Mouse (Mus musculus) midbrain, embryonic 14.5 days (tissue): ENCODE measurements at regions not wholly inside any gene's neighbourhood (a gene's known extent, or its start where the extent isn't known, plus 50 kb on each side); places are given as distances from the start of the nearest gene placed in this dataset.

Experiments used
- ATAC-seq: fragments of 200-750 bp; cut with Nextera tagmentation; 2 replicates; pipeline ENCODE4 v1.8.0; 2017; ENCODE audit warnings: moderate number of reproducible peaks, moderate library complexity; ENCODE audit not compliant: low FRiP score, low TSS enrichment
- DNase-seq: peaks from one replicate; pipeline ENCODE4 v3.0.0-alpha.2; 2015
- H3K27ac ChIP-seq: fragments of 300-500 bp; sonication (generic); replicated peaks from 2 replicates; pipeline ENCODE4 v1.5.1; 2014; ENCODE audit warnings: mild to moderate bottlenecking, low read depth, low read length, moderate library complexity
- H3K27me3 ChIP-seq: fragments of 300-500 bp; sonication (generic); 2 replicates; pipeline ENCODE4 v1.6.1; 2014; ENCODE audit warnings: low read length, control low read depth, mixed read lengths; ENCODE audit not compliant: control insufficient read depth, insufficient read depth
- H3K36me3 ChIP-seq: fragments of 300-500 bp; sonication (generic); 2 replicates; pipeline ENCODE4 v1.6.1; 2014; ENCODE audit warnings: low read length, control low read depth; ENCODE audit not compliant: control insufficient read depth, insufficient read depth
- H3K4me1 ChIP-seq: fragments of 300-500 bp; sonication (generic); 2 replicates; pipeline ENCODE4 v1.6.1; 2014; ENCODE audit warnings: mild to moderate bottlenecking, antibody characterized with exemption, low read length, control low read depth; ENCODE audit not compliant: control insufficient read depth, insufficient read depth
- H3K4me2 ChIP-seq: fragments of 300-500 bp; sonication (generic); 2 replicates; pipeline ENCODE4 v1.6.1; 2014; ENCODE audit warnings: mild to moderate bottlenecking, low read length, moderate library complexity
- H3K4me3 ChIP-seq: fragments of 300-500 bp; sonication (generic); replicated peaks from 2 replicates; pipeline ENCODE4 v1.5.1; 2014; ENCODE audit warnings: low read depth, low read length
- H3K9ac ChIP-seq: fragments of 300-500 bp; sonication (generic); replicated peaks from 2 replicates; pipeline ENCODE4 v1.6.1; 2014; ENCODE audit warnings: mild to moderate bottlenecking, low read length, moderate library complexity
- H3K9me3 ChIP-seq: fragments of 300-500 bp; sonication (generic); 2 replicates; pipeline ENCODE4 v1.6.1; 2016; ENCODE audit warnings: low read length, control low read depth, mixed read lengths; ENCODE audit not compliant: control insufficient read depth
- WGBS: fragments of 180-500 bp; shearing (Covaris S2); extraction: QIAGEN DNeasy Blood & Tissue Kit; methylation state at CpG from one replicate; pipeline ENCODE4 v1.1.7; 2014; 5-methylcytosine and 5-hydroxymethylcytosine counted together

DNA sequence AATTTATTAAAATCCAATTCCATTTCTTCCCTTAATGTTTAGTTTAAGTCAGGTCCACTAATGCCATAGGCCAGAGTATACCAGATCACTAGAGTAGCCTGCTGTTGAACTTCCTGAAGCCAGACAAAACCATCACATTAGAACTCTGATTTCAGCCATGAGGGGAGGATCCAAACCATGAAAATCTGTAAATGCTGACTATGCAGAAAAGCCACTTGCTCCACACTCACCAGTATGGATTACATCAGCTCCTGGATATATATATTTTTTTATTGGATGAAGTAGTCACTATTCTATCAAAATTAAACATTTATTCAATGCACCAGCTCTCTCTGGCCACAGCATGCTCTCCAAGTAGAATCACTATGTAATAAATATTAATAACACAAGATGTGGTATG lies 202.8 kb upstream of the Nrp1 start:
- H3K4me2 ChIP-seq = no peak overlapping the region
- no peak overlapping the region for H3K9ac ChIP-seq
- no peaks in the 10 kb centered on the region for H3K4me1 ChIP-seq
- no peak overlapping the region for H3K27ac ChIP-seq
- H3K9me3 ChIP-seq = no peaks in the 10 kb centered on the region
- H3K36me3 ChIP-seq = no peaks in the 10 kb centered on the region
- H3K4me3 ChIP-seq = no peak overlapping the region
- H3K27me3 ChIP-seq = no peaks in the 10 kb centered on the region
- DNase-seq = no peak
- no peak for ATAC-seq

GRCm38 (mm10) chr8:128156221-128156620 lies 202.2 kb upstream of the Nrp1 start:
- WGBS = 42% methylated on average over 3 of the region's 3 CpGs
- no peak for ATAC-seq
- no peak for DNase-seq
- Histone ChIP-seq H3K27me3 (no peaks in the 10 kb centered on the region), H3K9me3 (no peaks in the 10 kb centered on the region), H3K9ac (no peak overlapping the region), H3K27ac (no peak overlapping the region), H3K4me3 (no peak overlapping the region), H3K4me1 (no peaks in the 10 kb centered on the region), H3K4me2 (no peak overlapping the region), H3K36me3 (no peaks in the 10 kb centered on the region)

GRCm38 (mm10) chr8:128162857-128163256 lies 195.5 kb upstream of the Nrp1 start:
- no peak overlapping the region for H3K4me2 ChIP-seq
- H3K27me3 ChIP-seq = no peaks in the 10 kb centered on the region
- no peak for ATAC-seq
- H3K4me1 ChIP-seq = no peaks in the 10 kb centered on the region
- H3K9me3 ChIP-seq = no peaks in the 10 kb centered on the region
- H3K36me3 ChIP-seq = no peaks in the 10 kb centered on the region
- H3K9ac ChIP-seq = no peak overlapping the region
- DNase-seq = no peak
- H3K27ac ChIP-seq = no peak overlapping the region
- H3K4me3 ChIP-seq = no peak overlapping the region

DNA sequence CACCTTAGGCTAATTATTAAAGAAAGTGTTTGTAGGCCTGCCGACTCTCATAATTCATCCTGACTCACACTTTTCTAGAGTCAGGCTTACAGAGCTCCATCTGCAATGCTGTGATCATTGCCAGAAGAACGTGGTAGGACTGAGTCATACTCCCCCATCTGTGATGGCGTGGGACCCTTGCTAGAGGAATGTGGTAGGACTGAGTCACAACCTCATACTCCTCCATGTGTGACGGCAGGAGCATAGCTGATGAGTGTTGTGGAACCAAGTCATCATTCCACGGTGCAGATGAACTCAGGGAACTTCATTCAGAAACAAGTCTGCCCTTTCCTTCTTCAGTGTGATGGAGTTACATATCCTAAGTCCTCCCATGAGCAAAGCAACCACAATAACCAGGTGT lies 193.4 kb upstream of the Nrp1 start:
- H3K36me3 ChIP-seq = no peaks in the 10 kb centered on the region
- H3K9me3 ChIP-seq = no peaks in the 10 kb centered on the region
- ATAC-seq = no peak
- no peaks in the 10 kb centered on the region for H3K4me1 ChIP-seq
- H3K27ac ChIP-seq = no peak overlapping the region
- H3K27me3 ChIP-seq = no peaks in the 10 kb centered on the region
- no peak overlapping the region for H3K4me2 ChIP-seq
- no peak for DNase-seq
- H3K4me3 ChIP-seq = no peak overlapping the region
- H3K9ac ChIP-seq = no peak overlapping the region
- WGBS = 94% methylated on average over 5 of the region's 5 CpGs

DNA sequence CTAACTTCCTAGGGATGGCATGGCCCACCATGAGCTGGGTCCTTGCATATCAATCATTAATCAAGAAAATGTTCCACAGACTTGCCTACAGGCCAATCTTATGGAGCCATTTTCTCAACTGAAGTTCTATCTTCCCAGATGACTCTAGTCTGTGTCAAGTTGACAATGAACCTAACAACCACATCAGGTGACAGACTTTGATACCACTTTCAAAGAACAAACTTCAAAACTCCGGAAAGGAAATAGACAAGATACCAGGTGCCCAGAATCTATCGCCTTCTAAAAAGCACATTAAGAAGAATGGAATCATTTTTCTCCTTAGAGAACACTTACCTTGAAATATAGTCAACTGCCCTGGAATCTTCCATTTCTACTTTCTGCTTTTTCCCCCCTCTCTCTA lies 192.8 kb upstream of the Nrp1 start:
- no peak for DNase-seq

GRCm38 (mm10) chr8:128166097-128166496 lies 192.3 kb upstream of the Nrp1 start:
- H3K27ac ChIP-seq = no peak overlapping the region
- no peaks in the 10 kb centered on the region for H3K4me1 ChIP-seq
- no peaks in the 10 kb centered on the region for H3K9me3 ChIP-seq
- H3K4me3 ChIP-seq = no peak overlapping the region
- H3K27me3 ChIP-seq = no peaks in the 10 kb centered on the region
- H3K36me3 ChIP-seq = no peaks in the 10 kb centered on the region
- ATAC-seq (no peak), DNase-seq (no peak)
- WGBS = 91% methylated on average over 4 of the region's 4 CpGs
- H3K9ac ChIP-seq = no peak overlapping the region
- H3K4me2 ChIP-seq = no peak overlapping the region

More for the DNA sequence above, 192.8 kb upstream of the Nrp1 start:
- ATAC-seq = no peak
- H3K4me2 ChIP-seq = no peak overlapping the region
- no peaks in the 10 kb centered on the region for H3K9me3 ChIP-seq
- H3K9ac ChIP-seq = no peak overlapping the region
- no peak overlapping the region for H3K27ac ChIP-seq
- 97% methylated on average over 2 of the region's 2 CpGs for WGBS
- H3K27me3 ChIP-seq = no peaks in the 10 kb centered on the region
- H3K4me1 ChIP-seq = no peaks in the 10 kb centered on the region
- H3K4me3 ChIP-seq = no peak overlapping the region
- no peaks in the 10 kb centered on the region for H3K36me3 ChIP-seq

- H3K4me2 ChIP-seq = no peak overlapping the region
- 70% methylated on average over 3 of the region's 3 CpGs for WGBS
- H3K4me3 ChIP-seq = no peak overlapping the region
- no peak overlapping the region for H3K27ac ChIP-seq
- DNase-seq (no peak), ATAC-seq (no peak)
- H3K9ac ChIP-seq = no peak overlapping the region
- no peaks in the 10 kb centered on the region for H3K36me3 ChIP-seq
- H3K27me3 ChIP-seq = no peaks in the 10 kb centered on the region
- no peaks in the 10 kb centered on the region for H3K4me1 ChIP-seq
- no peaks in the 10 kb centered on the region for H3K9me3 ChIP-seq
These were observed 189.6 kb upstream of the Nrp1 start for GRCm38 (mm10) chr8:128168819-128169218.

DNA sequence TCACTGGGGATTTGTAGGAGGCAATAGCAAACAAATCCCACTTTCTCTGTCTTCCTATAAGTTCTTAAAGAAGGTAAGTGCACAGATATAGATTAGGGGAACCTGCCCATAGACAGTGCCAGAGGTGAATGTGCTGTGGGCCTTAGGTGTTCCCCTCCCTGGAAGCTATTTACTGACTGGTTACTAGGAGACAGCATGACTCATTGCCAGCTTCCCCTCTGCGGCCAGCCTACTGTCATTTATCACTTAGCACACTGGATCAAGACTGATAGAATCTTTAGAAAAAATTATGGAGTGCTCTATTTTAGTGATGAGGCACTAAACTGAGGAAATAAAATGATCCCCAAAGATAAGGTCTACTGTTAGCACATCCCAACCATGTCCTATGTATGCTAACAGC lies 187.3 kb upstream of the Nrp1 start:
- H3K4me2 ChIP-seq = no peak overlapping the region
- H3K27ac ChIP-seq = no peak overlapping the region
- H3K36me3 ChIP-seq = no peaks in the 10 kb centered on the region
- 77% methylated on average over 1 of the region's 1 CpGs for WGBS
- H3K4me1 ChIP-seq = no peaks in the 10 kb centered on the region
- H3K9me3 ChIP-seq = no peaks in the 10 kb centered on the region
- H3K4me3 ChIP-seq = no peak overlapping the region
- no peak overlapping the region for H3K9ac ChIP-seq
- ATAC-seq = no peak
- no peak for DNase-seq
- H3K27me3 ChIP-seq = no peaks in the 10 kb centered on the region

DNA sequence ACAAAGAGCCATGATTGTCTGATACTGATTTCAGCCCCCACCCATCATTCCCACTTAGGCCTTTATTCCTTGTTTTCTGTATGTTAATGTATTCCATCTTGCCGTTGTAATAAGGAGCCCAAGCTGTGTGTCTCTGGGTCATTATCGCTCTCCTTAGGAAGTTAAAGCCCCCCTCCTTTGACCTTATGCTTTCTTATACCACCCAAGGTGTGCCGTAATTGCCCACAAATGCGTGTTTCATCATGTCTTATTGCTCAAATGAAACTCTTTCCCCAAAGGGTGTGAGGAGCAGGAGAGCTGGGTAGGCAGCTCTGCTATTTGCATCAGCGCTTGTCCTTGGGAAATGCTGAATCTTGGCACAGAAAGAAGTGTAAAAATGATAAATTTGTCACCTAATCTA lies 178.2 kb upstream of the Nrp1 start:
- H3K4me2 ChIP-seq = no peak overlapping the region
- no peaks in the 10 kb centered on the region for H3K9me3 ChIP-seq
- H3K36me3 ChIP-seq = no peaks in the 10 kb centered on the region
- H3K27me3 ChIP-seq = no peaks in the 10 kb centered on the region
- no peak overlapping the region for H3K9ac ChIP-seq
- ATAC-seq (no peak), DNase-seq (no peak)
- H3K4me3 ChIP-seq = no peak overlapping the region
- H3K4me1 ChIP-seq = no peaks in the 10 kb centered on the region
- H3K27ac ChIP-seq = no peak overlapping the region
- WGBS = 65% methylated on average over 5 of the region's 5 CpGs
